Mouse (Mus musculus) MEL (cell line): Measurements from ENCODE around the gene Avpr1b.

Experiments
- CHD2 ChIP-seq: IDR thresholded peaks from 2 replicates; pipeline ENCODE4 v1.6.1; 2011; ENCODE audit warnings: low read length, improper control_type of control experiment
- POLR2A ChIP-seq, 2 experiments: IDR thresholded peaks; 2 replicates each; pipeline ENCODE4 v1.6.1; 2011 to 2012; ENCODE audit warnings: low read length in 2 of 2, mild to moderate bottlenecking in 2 of 2, control low read depth in 1 of 2, improper control_type of control experiment in 1 of 2, low read depth in 1 of 2, moderate library complexity in 1 of 2; ENCODE audit not compliant: control insufficient read depth in 1 of 2, insufficient read depth in 1 of 2, poor library complexity in 1 of 2

GRCm38 (mm10) chr1:131614641-131615040 is 15.6 kb downstream of the Avpr1b start:
- TF ChIP-seq POLR2A (IDR thresholded peaks at IDR 0.05; ENCODE audit: control insufficient read depth in 1 of 2, insufficient read depth in 1 of 2, low read depth in 1 of 2, low read length in 2 of 2, poor library complexity in 1 of 2) = no peak
- no peak for TF ChIP-seq CHD2
